11 mouse cellular contexts compared by ENCODE assay signal in genomic region chr8:98752367-98752766, GRCm38 (mm10).
A peak's percentile ranks its signal among the peaks of the same experiment; 100 is the strongest.
DNase-seq lines count a peak whose midpoint lies in the region; ATAC-seq lines count a peak whose summit lies in the region.
"Had no signal": no experiment of that assay in that cellular context is flagged by ENCODE, and none has a peak within 500 bp of the region (broad histone marks: within the 10 kb centered on the region; RNA-seq: fewer than 3 reads in every experiment).

No protein-coding gene starts in this region.

- 9% methylated on average over 6 of the region's 6 CpGs for WGBS in hindbrain, embryonic 16.5 days
- 10% methylated on average over 6 of the region's 6 CpGs for WGBS in midbrain, embryonic 12.5 days

- no peak overlapping the region for H3K4me3 ChIP-seq in hindbrain, embryonic 16.5 days (ENCODE audit: low read length)
- H3K4me3 ChIP-seq in midbrain, embryonic 12.5 days: no peak overlapping the region
- H3K4me3 ChIP-seq: myocyte had no signal

- no peak overlapping the region for H3K27ac ChIP-seq in hindbrain, embryonic 16.5 days (ENCODE audit: low read depth, low read length)
- no peak overlapping the region for H3K27ac ChIP-seq in midbrain, embryonic 12.5 days (replicated peaks)

- H3K4me1 ChIP-seq in hindbrain, embryonic 16.5 days (ENCODE audit: control insufficient read depth, insufficient read depth, low read depth, low read length): peaks cover 4% of the 10 kb centered on the region; the same call in 1 of the 2 replicates
- 0 out of 2 replicates have a peak, but pooled peaks cover 9% of the 10 kb centered on the region for H3K4me1 ChIP-seq in midbrain, embryonic 12.5 days

- H3K4me2 ChIP-seq in hindbrain, embryonic 16.5 days (ENCODE audit: low read length): peak overlapping the region; percentile 29
- peak overlapping the region; percentile 26; the same call in 1 of the 2 replicates for H3K4me2 ChIP-seq in midbrain, embryonic 12.5 days (replicated peaks)

- H3K9me3 ChIP-seq in hindbrain, embryonic 16.5 days (ENCODE audit: control insufficient read depth, low read length): no peaks in the 10 kb centered on the region
- no peaks in the 10 kb centered on the region for H3K9me3 ChIP-seq in midbrain, embryonic 12.5 days

- no peaks in the 10 kb centered on the region for H3K27me3 ChIP-seq in hindbrain, embryonic 16.5 days (replicated peaks; ENCODE audit: control insufficient read depth, insufficient read depth, low read length)
- H3K27me3 ChIP-seq in midbrain, embryonic 12.5 days: no peaks in the 10 kb centered on the region

- no peaks in the 10 kb centered on the region for H3K36me3 ChIP-seq in hindbrain, embryonic 16.5 days (ENCODE audit: control insufficient read depth, insufficient read depth, low read length)
- no peaks in the 10 kb centered on the region for H3K36me3 ChIP-seq in midbrain, embryonic 12.5 days

- peak; percentile 76 for ATAC-seq in hindbrain, embryonic 16.5 days
- peak; percentile 62 for ATAC-seq in midbrain, embryonic 12.5 days (ENCODE audit: low FRiP score, low read depth)

- no peak overlapping the region for H3K9ac ChIP-seq in hindbrain, embryonic 16.5 days (ENCODE audit: low read depth, low read length)
- no peak overlapping the region for H3K9ac ChIP-seq in midbrain, embryonic 12.5 days (replicated peaks)

- peak; percentile 6 for DNase-seq in cerebellum, adult 11 months
- peak; percentile 26 to 44 for DNase-seq in cerebellum, postnatal 14 days
- DNase-seq in heart, adult 9 months (ENCODE audit: low spot score in 2 of 2): no peak
- no peak for DNase-seq in urinary bladder, postnatal 25 days (ENCODE audit: low spot score)
- no peak for DNase-seq in thymus, adult 18-20 months
- DNase-seq in right cerebral cortex, adult 18-20 months: no peak
- DNase-seq: lung, adult 18-20 months; thymus, postnatal 25 days had no signal

Comparison
In these comparisons a context has a peak if more than half of its experiments do, and no peak if none do; other contexts are left out.
1. DNase-seq: peak in cerebellum, adult 11 months (single experiment) and cerebellum, postnatal 14 days (2 of 2); none in heart, adult 9 months (0 of 2), urinary bladder, postnatal 25 days (single experiment), thymus, adult 18-20 months (0 of 2) and right cerebral cortex, adult 18-20 months (single experiment).